Mouse (Mus musculus): ENCODE data around the gene Cipc.

Cipc gene

GRCm38 (mm10) chr12:86994166-86994565 lies 47.3 kb downstream of the Cipc start:
- DNase-seq = no peak

- no peak for DNase-seq
Measured at GRCm38 (mm10) chr12:86994776-86995175, 47.9 kb downstream of the Cipc start.

- DNase-seq = no peak
Measured at GRCm38 (mm10) chr12:86995931-86996330, 49.1 kb downstream of the Cipc start.

GRCm38 (mm10) chr12:86998699-86999098 lies 51.9 kb downstream of the Cipc start:
- no peak for DNase-seq

GRCm38 (mm10) chr12:86999283-86999820 lies 52.5 kb downstream of the Cipc start:
- DNase-seq = no peak

GRCm38 (mm10) chr12:87000151-87000839 lies 53.5 kb downstream of the Cipc start:
- no peak for DNase-seq

GRCm38 (mm10) chr12:87000840-87001176 lies 54.0 kb downstream of the Cipc start:
- no peak for DNase-seq

GRCm38 (mm10) chr12:87002209-87002608 lies 55.4 kb downstream of the Cipc start:
- no peak for DNase-seq

- no peak for DNase-seq
Measured at GRCm38 (mm10) chr12:87002815-87003214, 56.0 kb downstream of the Cipc start.

GRCm38 (mm10) chr12:87003606-87004005 lies 56.8 kb downstream of the Cipc start:
- no peak for DNase-seq

- no peak for DNase-seq
Measured at GRCm38 (mm10) chr12:87004596-87004995, 57.8 kb downstream of the Cipc start.

Measured in kidney, adult 18-20 months (tissue).